Mouse (Mus musculus): Measurements from ENCODE around the gene Rcn1.

The Rcn1 gene

DNA sequence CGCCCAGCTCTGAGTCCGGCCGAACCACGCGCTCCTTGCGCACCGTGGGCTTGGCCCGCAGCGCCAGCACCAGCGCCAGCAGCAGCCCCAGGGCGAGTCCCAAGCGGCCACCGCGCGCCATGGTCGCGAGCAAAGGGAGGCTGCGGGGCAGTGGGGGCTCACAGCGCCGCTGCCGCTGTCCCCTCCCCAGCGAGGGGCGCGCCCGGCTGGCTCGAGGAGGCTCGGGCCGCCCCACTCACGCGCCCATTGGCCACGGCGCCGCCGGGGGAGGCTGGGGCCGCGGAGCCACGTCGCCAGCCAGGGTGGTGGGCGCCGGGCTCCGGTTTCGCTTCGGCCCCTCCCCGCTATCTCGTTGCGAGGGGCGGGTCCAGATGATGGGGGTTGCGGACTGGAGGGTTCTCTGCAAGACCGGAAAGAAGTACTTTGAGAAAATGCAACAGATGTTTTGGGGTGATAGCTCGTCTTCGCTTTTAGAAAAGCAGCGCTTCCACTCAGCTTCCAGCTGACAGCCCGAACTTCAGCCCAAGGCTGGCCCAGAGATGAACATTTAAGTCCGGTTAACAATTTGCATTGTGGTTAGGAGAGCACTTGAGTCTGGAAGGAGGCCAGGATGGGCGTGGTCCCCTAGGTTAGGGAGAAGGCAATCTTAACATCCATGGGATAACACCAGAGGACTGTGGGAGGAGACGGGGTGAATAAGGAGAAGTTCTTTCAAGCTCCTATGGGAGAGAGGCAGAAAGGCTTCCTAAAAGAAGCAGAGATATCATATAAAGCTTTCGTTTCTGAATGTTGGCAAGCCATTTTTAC is at the start of gene Rcn1:
Gene Rcn1 (minus strand): TSS at position 235 of the 807 bp plus-strand sequence.
- in situ Hi-C loops (cut with MboI; ENCODE audit: low sequenced_read_pairs), result no loop called here

- in situ Hi-C loops (cut with MboI; ENCODE audit: low sequenced_read_pairs), result no loop called here
These were observed 45.0 kb upstream of the Rcn1 start for GRCm38 (mm10) chr2:105444072-105444471.

- in situ Hi-C loops (cut with MboI; ENCODE audit: low sequenced_read_pairs), result no loop called here
These were observed 39.9 kb upstream of the Rcn1 start for GRCm38 (mm10) chr2:105439022-105439421.

- in situ Hi-C loops (cut with MboI; ENCODE audit: low sequenced_read_pairs), result no loop called here
These were observed 39.4 kb upstream of the Rcn1 start for GRCm38 (mm10) chr2:105438525-105438924.

GRCm38 (mm10) chr2:105432927-105433326 is 33.8 kb upstream of the Rcn1 start:
- in situ Hi-C loops (cut with MboI; ENCODE audit: low sequenced_read_pairs), result no loop called here

DNA sequence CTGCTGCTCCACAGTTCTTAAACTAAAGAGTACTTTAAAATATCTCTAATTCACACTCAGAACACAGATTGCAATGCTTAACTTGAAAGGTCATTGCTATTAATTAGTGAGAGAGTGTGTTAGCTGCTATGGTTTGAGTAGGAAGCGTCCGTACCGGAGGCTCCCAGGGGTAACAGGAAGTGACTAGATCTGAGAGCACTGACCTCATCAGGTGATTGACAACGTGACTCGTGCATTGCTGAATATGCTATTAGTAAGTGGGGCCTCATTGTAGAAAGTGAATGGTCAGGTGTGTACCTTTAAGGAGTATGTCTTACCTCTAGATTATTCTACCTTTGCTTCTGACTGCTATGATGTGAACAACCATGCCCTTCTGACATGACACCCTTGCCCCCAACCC is 31.3 kb upstream of the Rcn1 start:
- in situ Hi-C loops (cut with MboI; ENCODE audit: low sequenced_read_pairs), result no loop called here

GRCm38 (mm10) chr2:105429899-105430298 is 30.8 kb upstream of the Rcn1 start:
- in situ Hi-C loops (cut with MboI; ENCODE audit: low sequenced_read_pairs), result no loop called here

- in situ Hi-C loops (cut with MboI; ENCODE audit: low sequenced_read_pairs), result no loop called here
These were observed 29.3 kb upstream of the Rcn1 start for GRCm38 (mm10) chr2:105428467-105428866.

- in situ Hi-C loops (cut with MboI; ENCODE audit: low sequenced_read_pairs), result no loop called here
These were observed 28.9 kb upstream of the Rcn1 start for GRCm38 (mm10) chr2:105428029-105428428.

- in situ Hi-C loops (cut with MboI; ENCODE audit: low sequenced_read_pairs), result no loop called here
These were observed 28.3 kb upstream of the Rcn1 start for GRCm38 (mm10) chr2:105427447-105427846.

- in situ Hi-C loops (cut with MboI; ENCODE audit: low sequenced_read_pairs), result no loop called here
These were observed 19.6 kb upstream of the Rcn1 start for GRCm38 (mm10) chr2:105418629-105419227.

GRCm38 (mm10) chr2:105417663-105418062 is 18.5 kb upstream of the Rcn1 start:
- in situ Hi-C loops (cut with MboI; ENCODE audit: low sequenced_read_pairs), result no loop called here

DNA sequence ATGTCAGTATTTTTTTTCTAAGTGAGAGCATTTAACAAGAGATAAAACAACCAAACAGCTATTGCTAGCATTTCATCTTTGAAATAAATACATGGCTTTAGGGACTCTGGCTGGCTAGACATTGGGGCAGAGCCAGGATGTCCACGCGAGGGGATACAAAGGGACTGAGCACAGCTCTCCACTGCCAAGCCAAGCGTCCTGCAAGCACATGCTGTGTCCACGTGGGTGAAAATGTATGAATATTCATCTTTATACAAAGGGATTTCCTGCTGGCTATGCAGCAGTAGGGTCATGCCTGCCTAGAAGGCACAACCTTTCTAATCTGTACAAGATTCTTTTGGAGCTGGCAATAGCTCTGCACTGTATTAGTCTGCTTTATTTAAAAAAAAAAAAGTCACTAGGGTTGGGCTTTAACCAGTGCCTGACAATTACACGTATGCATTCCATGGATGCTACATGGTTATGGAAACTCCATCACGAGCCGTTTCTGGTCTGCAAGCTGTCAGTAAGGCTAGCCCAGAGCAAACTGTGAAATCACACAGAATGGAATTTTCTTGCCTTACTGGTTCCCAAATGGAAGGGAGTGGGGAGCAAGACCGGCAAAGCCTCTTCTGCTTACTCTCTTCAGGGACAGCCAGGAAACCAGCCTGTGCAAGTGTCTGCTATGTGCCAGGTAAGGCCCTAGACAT is 17.7 kb upstream of the Rcn1 start:
- in situ Hi-C loops (cut with MboI; ENCODE audit: low sequenced_read_pairs), result no loop called here

GRCm38 (mm10) chr2:105416046-105416659 is 17.0 kb upstream of the Rcn1 start:
- in situ Hi-C loops (cut with MboI; ENCODE audit: low sequenced_read_pairs), result no loop called here

- in situ Hi-C loops (cut with MboI; ENCODE audit: low sequenced_read_pairs), result no loop called here
These were observed 15.2 kb upstream of the Rcn1 start for GRCm38 (mm10) chr2:105414309-105414708.

DNA sequence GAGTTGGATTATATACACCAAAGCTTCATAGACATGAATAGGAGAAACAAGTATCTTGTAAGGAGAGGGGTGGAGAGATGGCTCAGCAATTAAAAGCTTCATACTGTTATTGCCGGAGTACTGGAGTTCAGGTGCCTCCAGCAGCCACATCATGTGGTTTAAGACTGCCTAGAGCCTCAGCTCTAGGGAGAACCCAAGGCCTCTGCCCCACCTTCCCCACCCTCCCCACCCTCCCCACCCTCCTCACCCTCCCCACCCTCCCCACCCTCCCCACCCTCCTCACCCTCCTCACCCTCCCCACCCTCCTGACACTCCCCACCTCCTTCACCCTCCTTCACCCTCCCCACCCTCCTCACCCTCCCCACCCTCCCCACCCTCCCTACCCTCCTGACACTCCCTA is 10.1 kb upstream of the Rcn1 start:
- in situ Hi-C loops (cut with MboI; ENCODE audit: low sequenced_read_pairs), result no loop called here

DNA sequence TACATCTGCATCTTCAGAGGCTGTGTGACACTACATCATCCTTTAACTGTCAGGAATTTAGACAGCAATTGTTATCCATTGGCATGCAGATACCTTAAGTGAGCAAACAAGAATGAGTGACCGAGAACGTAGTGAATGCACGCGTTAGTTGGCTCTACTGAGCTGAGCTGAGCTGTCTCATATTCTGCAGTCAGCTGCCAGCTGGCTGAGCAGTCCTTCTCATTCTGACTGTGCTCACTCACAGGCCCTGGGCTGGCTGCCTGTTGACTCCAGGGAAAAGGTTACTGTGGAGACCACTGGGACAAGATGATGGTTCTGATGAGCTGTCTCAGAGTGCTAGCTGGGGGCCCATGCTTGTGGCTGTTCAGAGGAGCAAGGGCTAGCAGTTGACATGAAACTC is 9.4 kb upstream of the Rcn1 start:
- in situ Hi-C loops (cut with MboI; ENCODE audit: low sequenced_read_pairs), result no loop called here

DNA sequence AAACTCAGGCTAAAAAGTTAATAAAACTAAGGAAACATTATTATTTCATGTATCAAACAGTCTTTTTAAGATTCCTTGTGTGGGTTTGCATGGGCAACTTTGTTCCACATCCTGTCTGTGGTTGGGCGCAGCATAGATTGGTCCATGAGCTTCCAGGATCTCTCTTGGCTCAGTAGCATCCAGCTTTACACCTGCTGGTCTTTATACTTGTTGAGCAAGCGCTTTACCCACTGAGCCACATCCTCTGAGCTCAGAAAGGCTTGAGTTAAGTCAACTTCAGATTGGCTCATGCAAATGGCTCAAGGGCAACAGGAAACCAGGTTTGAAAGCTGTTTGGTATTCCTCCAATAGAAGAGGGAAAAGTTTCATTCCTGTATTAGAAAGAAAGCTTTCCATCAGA is 3.1 kb upstream of the Rcn1 start:
- in situ Hi-C loops (cut with MboI; ENCODE audit: low sequenced_read_pairs), result no loop called here

GRCm38 (mm10) chr2:105400558-105400957 is 1.4 kb upstream of the Rcn1 start:
- in situ Hi-C loops (cut with MboI; ENCODE audit: low sequenced_read_pairs), result no loop called here

DNA sequence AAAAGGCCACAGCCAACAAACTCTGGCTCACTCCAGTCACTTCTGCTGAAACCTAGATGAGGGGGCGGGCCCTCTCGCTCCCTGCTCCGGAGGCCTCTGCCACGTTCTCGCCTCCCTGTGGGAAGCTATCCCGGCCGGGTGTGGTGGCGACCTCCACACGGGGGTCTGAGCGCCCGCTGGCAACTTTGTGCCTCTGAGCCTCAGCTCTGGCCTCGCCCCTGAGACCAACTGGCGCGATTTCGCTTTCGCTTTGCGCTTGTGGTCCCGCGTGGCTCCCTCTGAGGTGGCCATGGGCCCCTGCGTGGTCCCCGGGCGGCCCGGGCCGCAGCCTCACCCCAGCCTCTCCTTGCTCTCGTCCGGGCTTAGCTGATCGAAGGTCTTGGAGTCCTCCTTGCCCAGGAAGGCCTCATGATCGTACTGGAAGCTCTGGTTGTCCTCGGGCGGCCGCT is 459 bp downstream of the Rcn1 start:
- in situ Hi-C loops (cut with MboI; ENCODE audit: low sequenced_read_pairs), result no loop called here

GRCm38 (mm10) chr2:105397446-105398211 is 1.5 kb downstream of the Rcn1 start:
- in situ Hi-C loops (cut with MboI; ENCODE audit: low sequenced_read_pairs), result no loop called here
